Mouse (Mus musculus) stomach, embryonic 15.5 days (tissue): ENCODE data around the gene Ripply1. TPM values are rescaled to one million over a fixed set of nuclear protein-coding genes. Genes with fewer than 3 reads are reported as not detected.

ENCODE experiments used
- ATAC-seq: fragments of 200-750 bp; cut with Nextera tagmentation; 2 replicates; pipeline ENCODE4 v1.8.0; 2017; ENCODE audit warnings: low read depth, moderate number of reproducible peaks, moderate TSS enrichment; ENCODE audit not compliant: insufficient read depth, low FRiP score
- H3K27ac ChIP-seq: fragments of 300-500 bp; sonication (generic); 2 replicates; pipeline ENCODE4 v1.5.1; 2015; ENCODE audit warnings: mild to moderate bottlenecking, inconsistent platforms
- H3K27me3 ChIP-seq: fragments of 300-500 bp; sonication (generic); replicated peaks from 2 replicates; pipeline ENCODE4 v1.6.1; 2015; ENCODE audit warnings: inconsistent platforms
- H3K36me3 ChIP-seq: fragments of 300-500 bp; sonication (generic); 2 replicates; pipeline ENCODE4 v1.6.1; 2015; ENCODE audit warnings: inconsistent platforms
- H3K4me1 ChIP-seq: fragments of 300-500 bp; sonication (generic); 2 replicates; pipeline ENCODE4 v1.6.1; 2015; ENCODE audit warnings: inconsistent platforms
- H3K4me2 ChIP-seq: fragments of 300-500 bp; sonication (generic); 2 replicates; pipeline ENCODE4 v1.6.1; 2015; ENCODE audit warnings: mild to moderate bottlenecking, inconsistent platforms
- H3K4me3 ChIP-seq: fragments of 300-500 bp; sonication (generic); replicated peaks from 2 replicates; pipeline ENCODE4 v1.5.1; 2015; ENCODE audit warnings: inconsistent platforms
- H3K9ac ChIP-seq: fragments of 300-500 bp; sonication (generic); 2 replicates; pipeline ENCODE4 v1.6.1; 2015; ENCODE audit warnings: inconsistent platforms
- H3K9me3 ChIP-seq: fragments of 300-500 bp; sonication (generic); 2 replicates; pipeline ENCODE4 v1.6.1; 2016; ENCODE audit warnings: inconsistent platforms
- WGBS: fragments of 180-500 bp; shearing (Covaris S2); methylation state at CpG from one replicate; pipeline ENCODE4 v1.1.7; 2015; 5-methylcytosine and 5-hydroxymethylcytosine counted together
- polyA plus RNA-seq: library from polyadenylated mRNA; unstranded; fragments of >200 nt; fragmentation: Nextera tagmentation; extraction: Ambion mirVana; gene quantifications from 2 replicates; pipeline ENCODE4 v1.2.1, GENCODE M21; 2015

Ripply1 gene
- polyA plus RNA-seq, 1 experiment from 2014 or later, result not detected

GRCm38 (mm10) chrX:139805918-139806317, 23.8 kb upstream of the Ripply1 start:
- 80% methylated on average over 4 of the region's 4 CpGs for WGBS
- Histone ChIP-seq H3K4me1 (no peaks in the 10 kb centered on the region), H3K36me3 (no peaks in the 10 kb centered on the region), H3K9ac (no peak overlapping the region), H3K4me3 (no peak overlapping the region), H3K9me3 (no peaks in the 10 kb centered on the region), H3K27me3 (no peaks in the 10 kb centered on the region), H3K4me2 (no peak overlapping the region), H3K27ac (no peak overlapping the region)
- ATAC-seq, result no peak

GRCm38 (mm10) chrX:139803028-139803427, 20.9 kb upstream of the Ripply1 start:
- Histone ChIP-seq H3K4me2 (no peak overlapping the region), H3K4me3 (no peak overlapping the region), H3K9me3 (no peaks in the 10 kb centered on the region), H3K27me3 (no peaks in the 10 kb centered on the region), H3K36me3 (no peaks in the 10 kb centered on the region), H3K9ac (no peak overlapping the region), H3K4me1 (no peaks in the 10 kb centered on the region), H3K27ac (no peak overlapping the region)
- no peak for ATAC-seq
- 64% methylated on average over 2 of the region's 2 CpGs for WGBS

- H3K9ac ChIP-seq, result no peak within 1 kb of the TSS
- no peaks in the 10 kb centered on the region for H3K27me3 ChIP-seq
- 71% methylated on average over 8 of the region's 8 CpGs for WGBS
- no peaks in the 10 kb centered on the region for H3K9me3 ChIP-seq
- H3K36me3 ChIP-seq, result no peaks in the 10 kb centered on the region
- H3K27ac ChIP-seq, result no peak within 1 kb of the TSS
- H3K4me1 ChIP-seq, result no peaks in the 10 kb centered on the region
- no peak within 1 kb of the TSS for H3K4me3 ChIP-seq
- H3K4me2 ChIP-seq, result no peak within 1 kb of the TSS
- ATAC-seq, result no peak
These were observed 18.3 kb upstream of the Ripply1 start, which contains the start of gene Cldn2 for GRCm38 (mm10) chrX:139800406-139800878. Cldn2 (plus strand) TSS chrX:139800828.

GRCm38 (mm10) chrX:139799953-139800352, 17.8 kb upstream of the Ripply1 start:
- Histone ChIP-seq H3K4me2 (no peak overlapping the region), H3K36me3 (no peaks in the 10 kb centered on the region), H3K9ac (no peak overlapping the region), H3K27me3 (no peaks in the 10 kb centered on the region), H3K27ac (no peak overlapping the region), H3K4me3 (no peak overlapping the region), H3K4me1 (no peaks in the 10 kb centered on the region), H3K9me3 (no peaks in the 10 kb centered on the region)
- WGBS, result 63% methylated on average over 3 of the region's 3 CpGs
- ATAC-seq, result no peak

- H3K4me2 ChIP-seq, result no peak overlapping the region
- no peaks in the 10 kb centered on the region for H3K9me3 ChIP-seq
- 70% methylated on average over 9 of the region's 9 CpGs for WGBS
- no peak for ATAC-seq
- H3K36me3 ChIP-seq, result no peaks in the 10 kb centered on the region
- H3K4me3 ChIP-seq, result no peak overlapping the region
- H3K27ac ChIP-seq, result no peak overlapping the region
- no peaks in the 10 kb centered on the region for H3K4me1 ChIP-seq
- H3K9ac ChIP-seq, result no peak overlapping the region
- H3K27me3 ChIP-seq, result no peaks in the 10 kb centered on the region
These were observed 15.7 kb upstream of the Ripply1 start for GRCm38 (mm10) chrX:139797875-139798274.

GRCm38 (mm10) chrX:139796037-139796436, 13.9 kb upstream of the Ripply1 start:
- H3K9ac ChIP-seq, result no peak overlapping the region
- H3K36me3 ChIP-seq, result no peaks in the 10 kb centered on the region
- no peak overlapping the region for H3K4me2 ChIP-seq
- H3K9me3 ChIP-seq, result no peaks in the 10 kb centered on the region
- no peak overlapping the region for H3K4me3 ChIP-seq
- 86% methylated on average over 6 of the region's 6 CpGs for WGBS
- H3K27me3 ChIP-seq, result no peaks in the 10 kb centered on the region
- no peak for ATAC-seq
- no peaks in the 10 kb centered on the region for H3K4me1 ChIP-seq
- no peak overlapping the region for H3K27ac ChIP-seq

GRCm38 (mm10) chrX:139794072-139794845, 12.1 kb upstream of the Ripply1 start:
- Histone ChIP-seq H3K9ac (no peak overlapping the region), H3K4me1 (no peaks in the 10 kb centered on the region), H3K9me3 (no peaks in the 10 kb centered on the region), H3K27me3 (no peaks in the 10 kb centered on the region), H3K36me3 (no peaks in the 10 kb centered on the region), H3K4me3 (no peak overlapping the region), H3K4me2 (no peak overlapping the region), H3K27ac (no peak overlapping the region)
- ATAC-seq, result no peak
- 70% methylated on average over 7 of the region's 7 CpGs for WGBS

GRCm38 (mm10) chrX:139785764-139786163, 3.6 kb upstream of the Ripply1 start:
- H3K36me3 ChIP-seq, result no peaks in the 10 kb centered on the region
- no peaks in the 10 kb centered on the region for H3K4me1 ChIP-seq
- H3K9ac ChIP-seq, result no peak overlapping the region
- H3K4me3 ChIP-seq, result no peak overlapping the region
- H3K4me2 ChIP-seq, result no peak overlapping the region
- H3K27ac ChIP-seq, result no peak overlapping the region
- H3K27me3 ChIP-seq, result no peaks in the 10 kb centered on the region
- WGBS, result 40% methylated on average over 1 of the region's 1 CpGs
- H3K9me3 ChIP-seq, result no peaks in the 10 kb centered on the region
- no peak for ATAC-seq

GRCm38 (mm10) chrX:139783045-139783422, 881 bp upstream of the Ripply1 start:
- H3K9me3 ChIP-seq, result no peaks in the 10 kb centered on the region
- no peak overlapping the region for H3K27ac ChIP-seq
- no peak overlapping the region for H3K4me2 ChIP-seq
- H3K4me3 ChIP-seq, result no peak overlapping the region
- 68% methylated on average over 3 of the region's 3 CpGs for WGBS
- no peak for ATAC-seq
- no peaks in the 10 kb centered on the region for H3K4me1 ChIP-seq
- no peaks in the 10 kb centered on the region for H3K27me3 ChIP-seq
- H3K36me3 ChIP-seq, result no peaks in the 10 kb centered on the region
- no peak overlapping the region for H3K9ac ChIP-seq

GRCm38 (mm10) chrX:139781563-139781962, 590 bp downstream of the Ripply1 start:
- 77% methylated on average over 4 of the region's 4 CpGs for WGBS

GRCm38 (mm10) chrX:139780988-139781387, 1.2 kb downstream of the Ripply1 start:
- ATAC-seq, result no peak
- WGBS, result 43% methylated on average over 3 of the region's 3 CpGs
- no peaks in the 10 kb centered on the region for H3K4me1 ChIP-seq
- no peak overlapping the region for H3K27ac ChIP-seq
- H3K36me3 ChIP-seq, result no peaks in the 10 kb centered on the region
- H3K27me3 ChIP-seq, result no peaks in the 10 kb centered on the region
- no peaks in the 10 kb centered on the region for H3K9me3 ChIP-seq
- no peak overlapping the region for H3K9ac ChIP-seq
- no peak overlapping the region for H3K4me3 ChIP-seq
- no peak overlapping the region for H3K4me2 ChIP-seq

More at GRCm38 (mm10) chrX:139781563-139781962, 590 bp downstream of the Ripply1 start:
- H3K4me3 ChIP-seq, result no peak overlapping the region
- H3K36me3 ChIP-seq, result no peaks in the 10 kb centered on the region
- H3K27ac ChIP-seq, result no peak overlapping the region
- no peak overlapping the region for H3K9ac ChIP-seq
- no peak overlapping the region for H3K4me2 ChIP-seq
- H3K9me3 ChIP-seq, result no peaks in the 10 kb centered on the region
- H3K4me1 ChIP-seq, result no peaks in the 10 kb centered on the region
- no peaks in the 10 kb centered on the region for H3K27me3 ChIP-seq
- ATAC-seq, result no peak

- H3K4me1 ChIP-seq, result no peaks in the 10 kb centered on the region
- no peaks in the 10 kb centered on the region for H3K27me3 ChIP-seq
- no peak overlapping the region for H3K27ac ChIP-seq
- no peak for ATAC-seq
- H3K9me3 ChIP-seq, result no peaks in the 10 kb centered on the region
- no peak overlapping the region for H3K4me2 ChIP-seq
- no peak overlapping the region for H3K9ac ChIP-seq
- no peak overlapping the region for H3K4me3 ChIP-seq
- no peaks in the 10 kb centered on the region for H3K36me3 ChIP-seq
- 66% methylated on average over 5 of the region's 5 CpGs for WGBS
These were observed 2.8 kb downstream of the Ripply1 start for GRCm38 (mm10) chrX:139779401-139779800.
